Mouse (Mus musculus) forebrain, embryonic 11.5 days (tissue): ENCODE measurements around the gene Mcrs1. TPM values are rescaled to one million over a fixed set of nuclear protein-coding genes. Genes with fewer than 3 reads are reported as not detected.

Source experiments
- ATAC-seq: fragments of 200-750 bp; cut with Nextera tagmentation; replicated peaks from 2 replicates; pipeline ENCODE4 v1.8.0; 2017; ENCODE audit warnings: moderate TSS enrichment; ENCODE audit not compliant: low FRiP score
- DNase-seq: peaks from one replicate; pipeline ENCODE4 v3.0.0-alpha.2; 2017; ENCODE audit warnings: low spot score
- H3K27ac ChIP-seq: fragments of 300-500 bp; sonication (generic); 2 replicates; pipeline ENCODE4 v1.5.1; 2014; ENCODE audit warnings: low read depth, low read length
- H3K27me3 ChIP-seq: fragments of 300-500 bp; sonication (generic); 2 replicates; pipeline ENCODE4 v1.6.1; 2014; ENCODE audit warnings: mild to moderate bottlenecking, low read length, mixed read lengths; ENCODE audit not compliant: control insufficient read depth, insufficient read depth
- H3K36me3 ChIP-seq: fragments of 300-500 bp; sonication (generic); 2 replicates; pipeline ENCODE4 v1.6.1; 2014; ENCODE audit warnings: mild to moderate bottlenecking, low read length, moderate library complexity, mixed read lengths; ENCODE audit not compliant: control insufficient read depth, insufficient read depth
- H3K4me1 ChIP-seq: fragments of 300-500 bp; sonication (generic); replicated peaks from 2 replicates; pipeline ENCODE4 v1.6.1; 2014; ENCODE audit warnings: low read length, mixed read lengths; ENCODE audit not compliant: control insufficient read depth, insufficient read depth
- H3K4me2 ChIP-seq: fragments of 300-500 bp; sonication (generic); 2 replicates; pipeline ENCODE4 v1.6.1; 2014; ENCODE audit warnings: low read depth, mild to moderate bottlenecking, low read length, moderate library complexity, mixed read lengths; ENCODE audit not compliant: severe bottlenecking
- H3K4me3 ChIP-seq: fragments of 300-500 bp; sonication (generic); 2 replicates; pipeline ENCODE4 v1.5.1; 2014; ENCODE audit warnings: low read depth, low read length
- H3K9ac ChIP-seq: fragments of 300-500 bp; sonication (generic); 2 replicates; pipeline ENCODE4 v1.6.1; 2014; ENCODE audit warnings: low read length
- H3K9me3 ChIP-seq: fragments of 300-500 bp; sonication (generic); 2 replicates; pipeline ENCODE4 v1.6.1; 2016; ENCODE audit warnings: low read length, mixed read lengths; ENCODE audit not compliant: control insufficient read depth
- WGBS: fragments of 180-500 bp; shearing (Covaris S2); extraction: QIAGEN DNeasy Blood & Tissue Kit; methylation state at CpG from one replicate; pipeline ENCODE4 v1.1.7; 2014; 5-methylcytosine and 5-hydroxymethylcytosine counted together
- polyA plus RNA-seq: library from polyadenylated mRNA; unstranded; fragments of >200 nt; fragmentation: Nextera tagmentation; extraction: Ambion mirVana; gene quantifications from 2 replicates; pipeline ENCODE4 v1.2.1, GENCODE M21; 2014

Mcrs1 gene
- polyA plus RNA-seq, 1 experiment from 2014 or later, result 194 TPM

GRCm38 (mm10) chr15:99241249-99241648 is 10.5 kb downstream of the Mcrs1 start:
- 79% methylated on average over 4 of the region's 4 CpGs for WGBS
- H3K36me3 ChIP-seq, result peaks cover 3% of the 10 kb centered on the region; the same call in 1 of the 2 replicates
- no peak overlapping the region for H3K27ac ChIP-seq
- H3K4me1 ChIP-seq, result no peaks in the 10 kb centered on the region
- no peak overlapping the region for H3K4me3 ChIP-seq
- H3K4me2 ChIP-seq, result no peak overlapping the region
- no peak for ATAC-seq
- H3K27me3 ChIP-seq, result no peaks in the 10 kb centered on the region
- no peaks in the 10 kb centered on the region for H3K9me3 ChIP-seq
- no peak overlapping the region for H3K9ac ChIP-seq
- DNase-seq, result no peak

DNA sequence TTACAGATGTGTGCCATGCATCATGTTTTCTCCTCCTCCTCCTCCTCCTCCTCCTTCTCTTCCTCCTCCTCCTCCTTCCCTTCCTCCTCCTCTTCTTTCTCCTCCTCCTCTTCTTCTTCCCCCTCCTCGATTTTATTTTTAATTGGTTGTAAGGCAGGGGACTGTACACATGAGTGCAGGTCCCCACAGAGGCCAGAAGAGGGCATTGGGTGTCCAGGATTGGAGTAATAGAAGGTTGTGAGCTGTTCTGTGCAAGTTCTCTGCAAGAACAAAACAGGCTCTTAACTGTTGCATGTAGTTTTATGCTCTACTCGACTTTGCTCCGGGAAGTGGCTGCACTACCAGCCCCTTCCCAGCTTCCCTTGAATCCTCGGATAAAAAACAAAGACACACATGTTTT is 11.6 kb downstream of the Mcrs1 start:
- WGBS, result 75% methylated on average over 4 of the region's 4 CpGs

DNA sequence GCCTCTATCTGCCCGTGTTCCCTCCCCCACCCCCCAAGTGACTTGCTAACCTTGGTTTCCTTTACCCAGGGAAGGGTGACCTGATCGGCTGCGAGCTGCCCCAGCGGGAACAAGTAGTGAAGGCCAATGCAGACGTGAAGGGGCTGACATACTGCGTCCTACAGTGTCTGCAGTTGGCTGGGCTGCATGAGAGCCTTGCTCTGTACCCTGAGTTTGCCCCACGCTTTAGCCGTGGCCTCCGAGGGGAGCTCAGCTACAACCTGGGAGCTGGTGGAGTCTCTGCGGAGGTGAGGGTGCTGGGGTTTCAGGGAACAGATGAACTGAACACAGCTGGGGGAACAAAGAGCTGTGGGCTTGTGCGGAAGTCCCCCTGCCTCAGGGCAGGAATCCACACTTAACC is 13.8 kb downstream of the Mcrs1 start:
- no peaks in the 10 kb centered on the region for H3K27me3 ChIP-seq

More for the DNA sequence above, 11.6 kb downstream of the Mcrs1 start:
- peaks cover 3% of the 10 kb centered on the region; the same call in 1 of the 2 replicates for H3K36me3 ChIP-seq
- H3K27me3 ChIP-seq, result no peaks in the 10 kb centered on the region
- H3K4me2 ChIP-seq, result no peak overlapping the region
- H3K9ac ChIP-seq, result no peak overlapping the region
- DNase-seq (no peak), ATAC-seq (no peak)
- no peaks in the 10 kb centered on the region for H3K4me1 ChIP-seq
- H3K9me3 ChIP-seq, result no peaks in the 10 kb centered on the region
- no peak overlapping the region for H3K4me3 ChIP-seq
- no peak overlapping the region for H3K27ac ChIP-seq

GRCm38 (mm10) chr15:99234326-99235010 is 17.3 kb downstream of the Mcrs1 start:
- H3K36me3 ChIP-seq, result no peaks in the 10 kb centered on the region
- no peak overlapping the region for H3K9ac ChIP-seq
- no peak overlapping the region for H3K27ac ChIP-seq
- ATAC-seq, result no peak
- H3K4me1 ChIP-seq, result no peaks in the 10 kb centered on the region
- WGBS, result 62% methylated on average over 12 of the region's 12 CpGs
- H3K9me3 ChIP-seq, result no peaks in the 10 kb centered on the region
- DNase-seq, result no peak
- no peak overlapping the region for H3K4me2 ChIP-seq
- no peak overlapping the region for H3K4me3 ChIP-seq
- no peaks in the 10 kb centered on the region; the same call in none of the 2 replicates for H3K27me3 ChIP-seq

More for the DNA sequence above, 13.8 kb downstream of the Mcrs1 start:
- H3K4me1 ChIP-seq, result no peaks in the 10 kb centered on the region
- H3K27ac ChIP-seq, result no peak overlapping the region
- ATAC-seq (no peak), DNase-seq (no peak)
- H3K4me3 ChIP-seq, result no peak overlapping the region
- 63% methylated on average over 11 of the region's 11 CpGs for WGBS
- no peak overlapping the region for H3K4me2 ChIP-seq
- H3K36me3 ChIP-seq, result no peaks in the 10 kb centered on the region; the same call in 1 of the 2 replicates
- no peak overlapping the region for H3K9ac ChIP-seq
- H3K9me3 ChIP-seq, result no peaks in the 10 kb centered on the region

DNA sequence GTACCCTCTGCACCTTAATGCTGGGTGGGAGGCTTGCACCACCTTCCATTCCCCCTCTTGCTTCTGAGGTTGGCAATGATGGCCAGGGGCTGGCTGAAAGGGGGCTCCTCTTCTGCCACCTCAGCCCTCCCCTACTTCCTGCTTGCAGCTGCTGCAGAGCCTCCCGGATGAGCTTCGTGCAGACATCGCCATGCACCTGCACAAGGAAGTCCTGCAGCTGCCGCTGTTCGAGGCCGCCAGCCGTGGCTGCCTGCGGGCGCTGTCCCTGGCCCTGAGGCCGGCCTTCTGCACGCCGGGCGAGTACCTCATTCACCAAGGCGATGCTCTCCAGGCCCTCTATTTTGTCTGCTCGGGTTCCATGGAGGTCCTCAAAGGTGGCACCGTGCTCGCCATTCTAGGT is 18.0 kb downstream of the Mcrs1 start:
- WGBS, result 59% methylated on average over 17 of the region's 17 CpGs
- no peak overlapping the region for H3K9ac ChIP-seq
- DNase-seq, result no peak
- H3K4me2 ChIP-seq, result no peak overlapping the region
- no peaks in the 10 kb centered on the region for H3K9me3 ChIP-seq
- no peak overlapping the region for H3K27ac ChIP-seq
- H3K36me3 ChIP-seq, result no peaks in the 10 kb centered on the region
- no peak overlapping the region for H3K4me3 ChIP-seq
- H3K27me3 ChIP-seq, result peaks cover 3% of the 10 kb centered on the region
- ATAC-seq, result no peak
- no peaks in the 10 kb centered on the region for H3K4me1 ChIP-seq

DNA sequence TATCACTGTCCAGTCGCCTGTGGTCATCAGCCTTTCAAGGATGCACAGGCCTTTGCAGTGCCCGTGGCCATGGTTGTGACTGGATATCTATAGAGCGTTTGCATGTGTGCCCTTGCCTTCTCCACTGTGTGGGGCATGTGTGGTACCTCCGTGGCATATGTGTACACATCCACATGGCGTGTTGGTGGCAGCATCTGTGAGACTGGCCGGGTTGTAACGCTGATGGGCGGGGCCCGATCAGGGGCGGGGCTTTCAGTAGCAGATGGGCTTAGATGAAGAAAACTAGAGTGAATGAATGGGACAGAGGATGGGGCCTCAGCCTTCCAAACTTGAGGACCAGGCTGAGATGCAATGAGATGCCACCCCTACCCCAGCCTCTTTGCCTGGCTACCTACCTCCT is 19.8 kb downstream of the Mcrs1 start:
- DNase-seq (no peak), ATAC-seq (no peak)
- peaks cover 18% of the 10 kb centered on the region for H3K27me3 ChIP-seq
- no peak overlapping the region for H3K9ac ChIP-seq
- H3K27ac ChIP-seq, result no peak overlapping the region
- 71% methylated on average over 10 of the region's 10 CpGs for WGBS
- no peaks in the 10 kb centered on the region for H3K9me3 ChIP-seq
- H3K36me3 ChIP-seq, result no peaks in the 10 kb centered on the region
- no peak overlapping the region for H3K4me3 ChIP-seq
- no peak overlapping the region for H3K4me2 ChIP-seq
- H3K4me1 ChIP-seq, result no peaks in the 10 kb centered on the region

- Histone ChIP-seq H3K9me3 (no peaks in the 10 kb centered on the region), H3K27me3 (peaks cover 72% of the 10 kb centered on the region), H3K9ac (no peak overlapping the region; the same call in 1 of the 2 replicates), H3K4me1 (peaks cover 21% of the 10 kb centered on the region), H3K36me3 (no peaks in the 10 kb centered on the region), H3K27ac (no peak overlapping the region), H3K4me2 (no peak overlapping the region), H3K4me3 (no peak overlapping the region)
- ATAC-seq (no peak), DNase-seq (no peak)
- 19% methylated on average over 14 of the region's 14 CpGs for WGBS
Observed at GRCm38 (mm10) chr15:99226090-99226489, 25.7 kb downstream of the Mcrs1 start.

- H3K27ac ChIP-seq, result no peak overlapping the region
- no peaks in the 10 kb centered on the region for H3K9me3 ChIP-seq
Observed at GRCm38 (mm10) chr15:99225081-99225810, 26.5 kb downstream of the Mcrs1 start.

More at GRCm38 (mm10) chr15:99225081-99225810, 26.5 kb downstream of the Mcrs1 start:
- DNase-seq (no peak), ATAC-seq (no peak)
- Histone ChIP-seq H3K9ac (no peak overlapping the region), H3K4me2 (0 out of 2 replicates have a peak overlapping the region, but pooled peaks have one; percentile 8), H3K36me3 (no peaks in the 10 kb centered on the region), H3K4me3 (peak overlapping the region; percentile 30; the same call in 1 of the 2 replicates), H3K4me1 (peaks cover 21% of the 10 kb centered on the region), H3K27me3 (peaks cover 72% of the 10 kb centered on the region)
- WGBS, result under 1% methylated on average over 22 of the region's 22 CpGs
